Mouse (Mus musculus) midbrain, embryonic 14.5 days (tissue): ENCODE measurements at regions not wholly inside any gene's neighbourhood (a gene's known extent, or its start where the extent isn't known, plus 50 kb on each side); places are given as distances from the start of the nearest gene placed in this dataset.

Experiments used
- ATAC-seq: fragments of 200-750 bp; cut with Nextera tagmentation; 2 replicates; pipeline ENCODE4 v1.8.0; 2017; ENCODE audit warnings: moderate number of reproducible peaks, moderate library complexity; ENCODE audit not compliant: low FRiP score, low TSS enrichment
- DNase-seq: peaks from one replicate; pipeline ENCODE4 v3.0.0-alpha.2; 2015
- H3K27ac ChIP-seq: fragments of 300-500 bp; sonication (generic); replicated peaks from 2 replicates; pipeline ENCODE4 v1.5.1; 2014; ENCODE audit warnings: mild to moderate bottlenecking, low read depth, low read length, moderate library complexity
- H3K27me3 ChIP-seq: fragments of 300-500 bp; sonication (generic); 2 replicates; pipeline ENCODE4 v1.6.1; 2014; ENCODE audit warnings: low read length, control low read depth, mixed read lengths; ENCODE audit not compliant: control insufficient read depth, insufficient read depth
- H3K36me3 ChIP-seq: fragments of 300-500 bp; sonication (generic); 2 replicates; pipeline ENCODE4 v1.6.1; 2014; ENCODE audit warnings: low read length, control low read depth; ENCODE audit not compliant: control insufficient read depth, insufficient read depth
- H3K4me1 ChIP-seq: fragments of 300-500 bp; sonication (generic); 2 replicates; pipeline ENCODE4 v1.6.1; 2014; ENCODE audit warnings: mild to moderate bottlenecking, antibody characterized with exemption, low read length, control low read depth; ENCODE audit not compliant: control insufficient read depth, insufficient read depth
- H3K4me2 ChIP-seq: fragments of 300-500 bp; sonication (generic); 2 replicates; pipeline ENCODE4 v1.6.1; 2014; ENCODE audit warnings: mild to moderate bottlenecking, low read length, moderate library complexity
- H3K4me3 ChIP-seq: fragments of 300-500 bp; sonication (generic); replicated peaks from 2 replicates; pipeline ENCODE4 v1.5.1; 2014; ENCODE audit warnings: low read depth, low read length
- H3K9ac ChIP-seq: fragments of 300-500 bp; sonication (generic); replicated peaks from 2 replicates; pipeline ENCODE4 v1.6.1; 2014; ENCODE audit warnings: mild to moderate bottlenecking, low read length, moderate library complexity
- H3K9me3 ChIP-seq: fragments of 300-500 bp; sonication (generic); 2 replicates; pipeline ENCODE4 v1.6.1; 2016; ENCODE audit warnings: low read length, control low read depth, mixed read lengths; ENCODE audit not compliant: control insufficient read depth
- WGBS: fragments of 180-500 bp; shearing (Covaris S2); extraction: QIAGEN DNeasy Blood & Tissue Kit; methylation state at CpG from one replicate; pipeline ENCODE4 v1.1.7; 2014; 5-methylcytosine and 5-hydroxymethylcytosine counted together

DNA sequence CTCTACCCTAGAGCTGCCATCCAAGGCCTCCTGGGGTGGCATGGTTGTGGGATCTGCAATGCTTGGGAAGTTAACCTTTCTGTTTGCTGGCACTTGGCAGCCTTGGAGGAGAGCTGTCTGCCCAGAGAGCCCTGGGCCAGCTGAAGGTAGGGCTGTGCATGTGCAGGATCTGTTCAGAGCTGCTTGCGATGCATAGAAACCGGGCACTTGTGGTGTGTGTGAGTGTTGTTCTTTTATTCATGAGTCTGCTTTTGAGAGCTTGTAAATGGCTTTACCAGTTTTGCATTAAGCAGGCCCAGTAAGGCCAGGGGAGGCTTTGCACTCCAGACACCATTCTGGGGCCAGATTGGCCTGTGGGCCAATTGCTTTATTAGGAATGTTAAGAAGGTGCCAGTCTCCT lies 307.3 kb upstream of the Kcnab2 start:
- Histone ChIP-seq H3K4me3 (no peak overlapping the region), H3K4me1 (0 out of 2 replicates have a peak, but pooled peaks cover 3% of the 10 kb centered on the region), H3K27me3 (no peaks in the 10 kb centered on the region), H3K27ac (no peak overlapping the region; the same call in 1 of the 2 replicates), H3K36me3 (no peaks in the 10 kb centered on the region), H3K9me3 (no peaks in the 10 kb centered on the region), H3K9ac (no peak overlapping the region; the same call in 1 of the 2 replicates), H3K4me2 (no peak overlapping the region)
- WGBS: 14% methylated on average over 2 of the region's 2 CpGs
- ATAC-seq (no peak; the same call in 1 of the 2 replicates), DNase-seq (peak; percentile 53)

DNA sequence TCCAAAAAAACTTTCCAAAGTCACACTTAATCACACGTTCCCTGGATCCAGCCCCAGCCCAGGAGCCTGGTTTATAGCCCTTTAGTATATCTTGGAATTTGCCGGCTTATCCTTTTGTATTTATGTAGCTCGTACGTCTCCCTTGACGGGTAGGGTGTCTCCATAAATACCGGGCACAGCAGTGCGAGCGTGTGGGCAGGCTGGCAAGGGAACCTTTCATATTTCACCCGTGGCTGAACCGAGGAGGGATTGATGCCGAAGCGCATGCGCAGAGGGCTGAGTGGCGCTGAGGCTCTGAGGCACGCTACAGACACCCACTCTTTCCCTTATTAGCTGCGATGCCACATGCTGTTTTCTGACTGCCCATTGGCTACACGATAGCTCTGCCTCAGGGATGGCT lies 301.9 kb upstream of the Kcnab2 start:
- 89% methylated on average over 17 of the region's 17 CpGs for WGBS
- H3K9ac ChIP-seq: no peak overlapping the region
- no peaks in the 10 kb centered on the region for H3K27me3 ChIP-seq
- no peaks in the 10 kb centered on the region for H3K4me1 ChIP-seq
- no peak overlapping the region for H3K27ac ChIP-seq
- no peaks in the 10 kb centered on the region for H3K36me3 ChIP-seq
- H3K4me2 ChIP-seq: no peak overlapping the region
- DNase-seq: no peak
- H3K9me3 ChIP-seq: no peaks in the 10 kb centered on the region
- ATAC-seq: no peak
- H3K4me3 ChIP-seq: no peak overlapping the region

DNA sequence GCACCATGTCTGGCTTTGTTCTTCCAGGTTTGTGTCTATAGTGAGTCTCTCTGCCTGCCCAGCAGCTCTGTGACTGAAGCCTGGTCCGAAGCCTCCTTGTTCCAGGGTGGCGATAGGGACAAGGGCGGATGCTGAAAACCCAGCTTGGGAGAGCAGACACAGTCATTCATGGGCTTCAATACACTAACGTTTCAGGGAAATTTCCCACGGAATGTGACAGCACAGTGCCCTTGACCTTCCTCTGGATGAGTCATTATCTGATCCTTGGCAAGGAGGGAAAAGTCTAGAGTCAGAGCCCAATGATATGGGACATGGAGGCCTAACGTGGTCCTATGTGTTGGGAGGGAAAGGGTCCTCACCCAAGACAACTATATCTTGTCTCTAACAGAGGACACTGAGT lies 298.1 kb upstream of the Kcnab2 start:
- 83% methylated on average over 6 of the region's 6 CpGs for WGBS
- ATAC-seq (no peak), DNase-seq (no peak)
- H3K4me3 ChIP-seq: no peak overlapping the region
- H3K36me3 ChIP-seq: no peaks in the 10 kb centered on the region
- H3K9me3 ChIP-seq: no peaks in the 10 kb centered on the region
- no peaks in the 10 kb centered on the region for H3K4me1 ChIP-seq
- no peak overlapping the region for H3K4me2 ChIP-seq
- H3K9ac ChIP-seq: no peak overlapping the region
- H3K27me3 ChIP-seq: no peaks in the 10 kb centered on the region
- no peak overlapping the region for H3K27ac ChIP-seq

- WGBS: 79% methylated on average over 7 of the region's 7 CpGs
- DNase-seq (no peak), ATAC-seq (no peak)
- Histone ChIP-seq H3K4me1 (no peaks in the 10 kb centered on the region), H3K27ac (no peak overlapping the region), H3K9ac (no peak overlapping the region), H3K9me3 (0 out of 2 replicates have a peak, but pooled peaks cover 3% of the 10 kb centered on the region), H3K27me3 (no peaks in the 10 kb centered on the region), H3K4me2 (no peak overlapping the region), H3K4me3 (no peak overlapping the region), H3K36me3 (no peaks in the 10 kb centered on the region)
Measured at GRCm38 (mm10) chr4:152771386-152771785, 293.7 kb upstream of the Kcnab2 start.

GRCm38 (mm10) chr4:152767372-152767771 lies 289.7 kb upstream of the Kcnab2 start:
- H3K4me3 ChIP-seq: no peak overlapping the region
- no peak overlapping the region for H3K4me2 ChIP-seq
- H3K36me3 ChIP-seq: no peaks in the 10 kb centered on the region
- no peaks in the 10 kb centered on the region for H3K4me1 ChIP-seq
- no peak overlapping the region for H3K27ac ChIP-seq
- H3K9ac ChIP-seq: no peak overlapping the region
- no peak for DNase-seq
- H3K27me3 ChIP-seq: no peaks in the 10 kb centered on the region
- H3K9me3 ChIP-seq: peaks cover 6% of the 10 kb centered on the region; the same call in 1 of the 2 replicates
- WGBS: 90% methylated on average over 5 of the region's 5 CpGs
- no peak for ATAC-seq

- Histone ChIP-seq H3K36me3 (no peaks in the 10 kb centered on the region), H3K9me3 (peaks cover 6% of the 10 kb centered on the region; the same call in 1 of the 2 replicates), H3K9ac (no peak overlapping the region), H3K4me2 (no peak overlapping the region), H3K27me3 (no peaks in the 10 kb centered on the region), H3K27ac (no peak overlapping the region), H3K4me3 (no peak overlapping the region), H3K4me1 (no peaks in the 10 kb centered on the region)
- 66% methylated on average over 6 of the region's 6 CpGs for WGBS
- DNase-seq (no peak), ATAC-seq (no peak)
Measured at GRCm38 (mm10) chr4:152763116-152763515, 285.4 kb upstream of the Kcnab2 start.

DNA sequence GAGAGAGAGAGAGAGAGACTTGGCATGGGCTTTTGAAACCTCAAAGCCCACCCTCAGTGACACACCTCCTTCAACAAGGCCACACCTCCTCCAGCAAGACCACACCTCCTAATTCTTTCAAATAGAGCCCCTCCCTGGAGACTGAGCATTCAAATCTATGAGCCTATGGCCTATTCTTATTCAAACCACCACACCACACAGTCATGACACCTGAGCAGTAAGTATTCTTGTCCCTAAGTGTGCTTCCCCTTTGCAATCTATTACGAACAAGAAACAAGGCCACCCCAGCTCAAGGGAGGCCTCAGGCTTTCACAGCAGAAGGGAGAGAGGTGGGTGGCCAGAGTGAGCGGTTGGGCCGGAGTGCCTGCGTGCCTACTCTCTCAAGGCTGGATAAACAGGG lies 284.9 kb upstream of the Kcnab2 start:
- H3K9ac ChIP-seq: no peak overlapping the region
- no peak overlapping the region for H3K4me3 ChIP-seq
- ATAC-seq (no peak), DNase-seq (no peak)
- H3K27me3 ChIP-seq: no peaks in the 10 kb centered on the region
- no peak overlapping the region for H3K27ac ChIP-seq
- H3K9me3 ChIP-seq: peaks cover 6% of the 10 kb centered on the region; the same call in 1 of the 2 replicates
- no peaks in the 10 kb centered on the region for H3K4me1 ChIP-seq
- H3K36me3 ChIP-seq: no peaks in the 10 kb centered on the region
- 87% methylated on average over 4 of the region's 4 CpGs for WGBS
- H3K4me2 ChIP-seq: no peak overlapping the region

- no peaks in the 10 kb centered on the region for H3K4me1 ChIP-seq
- no peak overlapping the region for H3K4me3 ChIP-seq
- no peaks in the 10 kb centered on the region for H3K36me3 ChIP-seq
- H3K4me2 ChIP-seq: no peak overlapping the region
- no peaks in the 10 kb centered on the region for H3K9me3 ChIP-seq
- DNase-seq: no peak
- WGBS: 92% methylated on average over 5 of the region's 5 CpGs
- no peaks in the 10 kb centered on the region for H3K27me3 ChIP-seq
- ATAC-seq: no peak
- H3K27ac ChIP-seq: 0 out of 2 replicates have a peak overlapping the region, but pooled peaks have one; percentile 45
- H3K9ac ChIP-seq: no peak overlapping the region
Measured at GRCm38 (mm10) chr4:152757191-152757590, 279.5 kb upstream of the Kcnab2 start.

DNA sequence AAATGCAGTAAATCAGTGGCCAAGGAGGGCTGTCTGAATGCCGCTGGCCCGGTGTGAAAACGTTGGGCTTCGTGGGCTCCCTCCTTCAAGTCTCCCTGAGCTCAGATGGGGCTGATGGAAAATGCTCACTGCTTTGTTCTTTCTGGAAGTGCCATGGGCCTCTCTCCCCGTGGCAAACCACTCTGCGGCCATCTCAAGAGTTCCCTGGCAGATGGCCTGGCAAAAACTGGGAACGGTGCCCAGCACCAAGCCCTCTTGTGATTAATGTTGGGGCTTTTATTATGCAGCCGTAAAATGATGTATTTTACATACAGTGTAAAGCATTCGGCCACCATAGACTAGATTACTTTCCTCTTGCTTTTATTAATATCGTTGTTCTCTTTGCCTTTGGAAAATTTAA lies 278.9 kb upstream of the Kcnab2 start:
- Histone ChIP-seq H3K4me3 (no peak overlapping the region), H3K27me3 (no peaks in the 10 kb centered on the region), H3K4me2 (no peak overlapping the region), H3K4me1 (no peaks in the 10 kb centered on the region), H3K27ac (peak overlapping the region; percentile 70), H3K9me3 (no peaks in the 10 kb centered on the region), H3K36me3 (no peaks in the 10 kb centered on the region), H3K9ac (no peak overlapping the region)
- no peak for ATAC-seq
- WGBS: 63% methylated on average over 10 of the region's 10 CpGs
- DNase-seq: peak; percentile 71
